Comparison of ENCODE assay signal across 23 mouse cellular contexts in genomic region chr1:137696796-137697195, GRCm38 (mm10).
DNase-seq lines count a peak whose midpoint lies in the region; ATAC-seq lines count a peak whose summit lies in the region.
"Had no signal": no experiment of that assay in that cellular context is flagged by ENCODE, and none has a peak within 500 bp of the region (broad histone marks: within the 10 kb centered on the region; RNA-seq: fewer than 3 reads in every experiment).

No protein-coding gene starts in this region.

- H3K4me2 ChIP-seq in forebrain, embryonic 13.5 days, result no peak overlapping the region
- no peak overlapping the region for H3K4me2 ChIP-seq in forebrain, embryonic 11.5 days (ENCODE audit: low read depth, low read length, severe bottlenecking)
- no peak overlapping the region for H3K4me2 ChIP-seq in kidney, embryonic 16.5 days (replicated peaks; ENCODE audit: low read depth, low read length)
- H3K4me2 ChIP-seq in midbrain, embryonic 12.5 days (replicated peaks), result peak overlapping the region; percentile 21
- H3K4me2 ChIP-seq: heart, embryonic 11.5 days; neural tube, embryonic 13.5 days had no signal

- H3K9ac ChIP-seq in forebrain, embryonic 13.5 days, result no peak overlapping the region
- no peak overlapping the region for H3K9ac ChIP-seq in forebrain, embryonic 11.5 days (ENCODE audit: low read length)
- 0 out of 2 replicates have a peak overlapping the region, but pooled peaks have one; percentile 15 for H3K9ac ChIP-seq in kidney, embryonic 16.5 days (replicated peaks; ENCODE audit: low read length)
- H3K9ac ChIP-seq in midbrain, embryonic 12.5 days (replicated peaks), result no peak overlapping the region
- H3K9ac ChIP-seq: liver, postnatal 0 days; neural tube, embryonic 13.5 days had no signal

- DNase-seq in forebrain, embryonic 11.5 days (ENCODE audit: low spot score), result no peak
- no peak for DNase-seq in kidney, postnatal 14 days
- peak; percentile 68 for DNase-seq in retina, postnatal 1 day
- no peak for DNase-seq in cerebellum, postnatal 4 days (ENCODE audit: low spot score in 2 of 2)
- DNase-seq in testis, postnatal 10 days (ENCODE audit: low spot score), result no peak
- DNase-seq: adrenal gland, postnatal 14 days; cerebellum, adult 11 months; cerebellum, postnatal 14 days; heart, postnatal 4 days; layer of hippocampus, postnatal 36 days; liver, postnatal 0 days; lung, postnatal 10 days; right cerebral cortex, postnatal 25 days; thymus, adult 18-20 months; thymus, postnatal 4 days had no signal

- peak overlapping the region; percentile 11; the same call in 1 of the 2 replicates for H3K27ac ChIP-seq in forebrain, embryonic 13.5 days
- no peak overlapping the region for H3K27ac ChIP-seq in forebrain, embryonic 11.5 days (ENCODE audit: low read depth, low read length)
- no peak overlapping the region for H3K27ac ChIP-seq in kidney, embryonic 16.5 days (ENCODE audit: low read length)
- H3K27ac ChIP-seq in midbrain, embryonic 12.5 days (replicated peaks), result peak overlapping the region; percentile 71
- H3K27ac ChIP-seq: limb, embryonic 10.5 days; neural tube, embryonic 13.5 days had no signal

- no peaks in the 10 kb centered on the region for H3K27me3 ChIP-seq in forebrain, embryonic 13.5 days
- H3K27me3 ChIP-seq in forebrain, embryonic 11.5 days (ENCODE audit: control insufficient read depth, insufficient read depth, low read length), result no peaks in the 10 kb centered on the region
- H3K27me3 ChIP-seq in kidney, embryonic 16.5 days (ENCODE audit: insufficient read depth, low read length), result no peaks in the 10 kb centered on the region
- no peaks in the 10 kb centered on the region for H3K27me3 ChIP-seq in midbrain, embryonic 12.5 days
- H3K27me3 ChIP-seq: CH12.LX; neural tube, embryonic 13.5 days had no signal

- H3K4me1 ChIP-seq in forebrain, embryonic 13.5 days, result peaks cover 14% of the 10 kb centered on the region
- 0 out of 2 replicates have a peak, but pooled peaks cover 4% of the 10 kb centered on the region for H3K4me1 ChIP-seq in forebrain, embryonic 11.5 days (replicated peaks; ENCODE audit: control insufficient read depth, insufficient read depth, low read length)
- H3K4me1 ChIP-seq in kidney, embryonic 16.5 days (ENCODE audit: insufficient read depth, low read length), result no peaks in the 10 kb centered on the region
- peaks cover 13% of the 10 kb centered on the region for H3K4me1 ChIP-seq in midbrain, embryonic 12.5 days
- H3K4me1 ChIP-seq: limb, embryonic 10.5 days had no signal

- H3K4me3 ChIP-seq in forebrain, embryonic 13.5 days, result no peak overlapping the region
- no peak overlapping the region for H3K4me3 ChIP-seq in forebrain, embryonic 11.5 days (ENCODE audit: low read depth, low read length)
- H3K4me3 ChIP-seq in kidney, embryonic 16.5 days (ENCODE audit: low read length), result no peak overlapping the region
- H3K4me3 ChIP-seq in midbrain, embryonic 12.5 days, result no peak overlapping the region
- H3K4me3 ChIP-seq: limb, embryonic 10.5 days; neural tube, embryonic 13.5 days had no signal

- no peaks in the 10 kb centered on the region for H3K36me3 ChIP-seq in forebrain, embryonic 13.5 days (ENCODE audit: poor library complexity, severe bottlenecking)
- H3K36me3 ChIP-seq in forebrain, embryonic 11.5 days (ENCODE audit: control insufficient read depth, insufficient read depth, low read length), result no peaks in the 10 kb centered on the region
- H3K36me3 ChIP-seq in kidney, embryonic 16.5 days (ENCODE audit: insufficient read depth, low read length), result no peaks in the 10 kb centered on the region
- no peaks in the 10 kb centered on the region for H3K36me3 ChIP-seq in midbrain, embryonic 12.5 days
- H3K36me3 ChIP-seq: limb, embryonic 10.5 days; neural tube, embryonic 13.5 days had no signal

- WGBS in forebrain, embryonic 13.5 days, result 26% methylated on average over 3 of the region's 3 CpGs
- 40% methylated on average over 3 of the region's 3 CpGs for WGBS in forebrain, embryonic 11.5 days
- WGBS in kidney, embryonic 16.5 days, result 41% methylated on average over 3 of the region's 3 CpGs
- 32% methylated on average over 3 of the region's 3 CpGs for WGBS in midbrain, embryonic 12.5 days

- H3K9me3 ChIP-seq in forebrain, embryonic 13.5 days (replicated peaks), result no peaks in the 10 kb centered on the region
- H3K9me3 ChIP-seq in forebrain, embryonic 11.5 days (ENCODE audit: control insufficient read depth, low read length), result no peaks in the 10 kb centered on the region
- H3K9me3 ChIP-seq in kidney, embryonic 16.5 days (ENCODE audit: low read length), result no peaks in the 10 kb centered on the region
- no peaks in the 10 kb centered on the region for H3K9me3 ChIP-seq in midbrain, embryonic 12.5 days
- H3K9me3 ChIP-seq: limb, embryonic 10.5 days; neural tube, embryonic 13.5 days had no signal

- peak; percentile 45; the same call in 1 of the 2 replicates for ATAC-seq in forebrain, embryonic 13.5 days
- no peak for ATAC-seq in forebrain, embryonic 11.5 days (replicated peaks; ENCODE audit: low FRiP score)
- no peak for ATAC-seq in kidney, embryonic 16.5 days (ENCODE audit: low FRiP score, low TSS enrichment)
- 0 out of 2 replicates have a peak, but pooled peaks have one; percentile 57 for ATAC-seq in midbrain, embryonic 12.5 days (ENCODE audit: low FRiP score, low read depth)
- ATAC-seq: intestine, embryonic 16.5 days; liver, postnatal 0 days had no signal

Comparison
In these comparisons a context has a peak if more than half of its experiments do, and no peak if none do; other contexts are left out.
1. ATAC-seq: peak in forebrain, embryonic 13.5 days (single experiment) and midbrain, embryonic 12.5 days (single experiment); none in forebrain, embryonic 11.5 days (single experiment) and kidney, embryonic 16.5 days (single experiment).
2. H3K27ac ChIP-seq: peak in forebrain, embryonic 13.5 days (single experiment) and midbrain, embryonic 12.5 days (single experiment); none in forebrain, embryonic 11.5 days (single experiment) and kidney, embryonic 16.5 days (single experiment).